Mouse (Mus musculus) heart, embryonic 16.5 days (tissue): ENCODE measurements around the gene Clmp. TPM values are rescaled to one million over a fixed set of nuclear protein-coding genes. Genes with fewer than 3 reads are reported as not detected.

Source experiments
- ATAC-seq: fragments of 200-750 bp; cut with Nextera tagmentation; replicated peaks from 2 replicates; pipeline ENCODE4 v1.8.0; 2017; ENCODE audit warnings: moderate number of reproducible peaks; ENCODE audit not compliant: insufficient read depth, low FRiP score; ENCODE audit errors: extremely low read depth
- H3K27ac ChIP-seq: fragments of 300-500 bp; sonication (generic); 2 replicates; pipeline ENCODE4 v1.5.1; 2014; ENCODE audit warnings: mild to moderate bottlenecking, low read length, control low read depth, moderate library complexity
- H3K27me3 ChIP-seq: fragments of 300-500 bp; sonication (generic); 2 replicates; pipeline ENCODE4 v1.6.1; 2014; ENCODE audit warnings: low read length, mixed read lengths; ENCODE audit not compliant: control insufficient read depth, insufficient read depth
- H3K36me3 ChIP-seq: fragments of 300-500 bp; sonication (generic); 2 replicates; pipeline ENCODE4 v1.6.1; 2014; ENCODE audit not compliant: control insufficient read depth, insufficient read depth
- H3K4me1 ChIP-seq: fragments of 300-500 bp; sonication (generic); 2 replicates; pipeline ENCODE4 v1.6.1; 2014; ENCODE audit warnings: low read length, mixed read lengths; ENCODE audit not compliant: control insufficient read depth, insufficient read depth
- H3K4me2 ChIP-seq: fragments of 300-500 bp; sonication (generic); 2 replicates; pipeline ENCODE4 v1.6.1; 2014; ENCODE audit warnings: low read depth, mild to moderate bottlenecking, control low read depth, low read length
- H3K4me3 ChIP-seq: fragments of 300-500 bp; sonication (generic); 2 replicates; pipeline ENCODE4 v1.5.1; 2014; ENCODE audit warnings: mild to moderate bottlenecking, control low read depth, low read length
- H3K9ac ChIP-seq: fragments of 300-500 bp; sonication (generic); 2 replicates; pipeline ENCODE4 v1.6.1; 2014; ENCODE audit warnings: low read length, control low read depth
- H3K9me3 ChIP-seq: fragments of 300-500 bp; sonication (generic); replicated peaks from 2 replicates; pipeline ENCODE4 v1.6.1; 2016; ENCODE audit warnings: low read length; ENCODE audit not compliant: control insufficient read depth
- WGBS: fragments of 180-500 bp; shearing (Covaris S2); extraction: QIAGEN DNeasy Blood & Tissue Kit; methylation state at CpG from one replicate; pipeline ENCODE4 v1.1.7; 2014; 5-methylcytosine and 5-hydroxymethylcytosine counted together
- polyA plus RNA-seq: library from polyadenylated mRNA; unstranded; fragments of >200 nt; fragmentation: Nextera tagmentation; extraction: Ambion mirVana; gene quantifications from 2 replicates; pipeline ENCODE4 v1.2.1, GENCODE M21; 2015

Clmp gene
- 7.4 and 7.7 TPM in 2 replicates for polyA plus RNA-seq

- under 1% methylated on average over 52 of the region's 53 CpGs for WGBS
- H3K4me3 ChIP-seq = peak within 1 kb of the TSS; percentile 69
- ATAC-seq = peak; percentile 41
- H3K9me3 ChIP-seq = no peaks in the 10 kb centered on the region
- H3K27ac ChIP-seq = peak within 1 kb of the TSS; percentile 83
- H3K36me3 ChIP-seq = no peaks in the 10 kb centered on the region
- H3K9ac ChIP-seq = peak within 1 kb of the TSS; percentile 81
- H3K4me2 ChIP-seq = peak within 1 kb of the TSS; percentile 99
- peaks cover 23% of the 10 kb centered on the region for H3K27me3 ChIP-seq
- H3K4me1 ChIP-seq = no peaks in the 10 kb centered on the region; the same call in 1 of the 2 replicates
Observed at GRCm38 (mm10) chr9:40685801-40686420, at the start of gene Clmp. Clmp (plus strand) TSS chr9:40685962.

DNA sequence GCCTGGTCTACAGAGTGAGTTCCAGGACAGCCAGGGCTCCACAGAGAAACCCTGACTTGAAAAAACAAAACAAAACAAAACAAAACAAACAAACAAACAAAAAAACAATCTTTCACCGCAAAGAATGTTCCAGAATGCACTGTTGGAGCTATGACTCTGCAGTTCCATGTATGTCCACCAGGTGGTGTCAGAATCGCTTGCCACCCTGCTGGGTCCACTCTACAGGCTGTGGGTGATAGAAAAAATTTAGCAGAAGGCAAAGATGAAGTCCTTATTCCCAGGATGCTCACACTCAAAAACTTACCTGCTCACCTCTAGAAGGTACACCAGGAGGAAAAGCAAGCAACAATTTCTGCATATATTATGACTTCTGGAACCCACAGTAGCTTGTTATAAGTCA is 49.7 kb upstream of the Clmp start:
- H3K36me3 ChIP-seq = no peaks in the 10 kb centered on the region
- no peak overlapping the region for H3K4me2 ChIP-seq
- no peak overlapping the region for H3K4me3 ChIP-seq
- no peaks in the 10 kb centered on the region for H3K27me3 ChIP-seq
- 9% methylated on average over 2 of the region's 2 CpGs for WGBS
- no peaks in the 10 kb centered on the region for H3K9me3 ChIP-seq
- no peak for ATAC-seq
- peaks cover 7% of the 10 kb centered on the region for H3K4me1 ChIP-seq
- no peak overlapping the region for H3K27ac ChIP-seq
- H3K9ac ChIP-seq = no peak overlapping the region

- H3K9ac ChIP-seq = peak overlapping the region; percentile 76
- H3K27ac ChIP-seq = no peak overlapping the region
- H3K4me3 ChIP-seq = peak overlapping the region; percentile 60
- 46% methylated on average over 8 of the region's 8 CpGs for WGBS
- no peak for ATAC-seq
- no peaks in the 10 kb centered on the region for H3K27me3 ChIP-seq
- H3K4me1 ChIP-seq = peaks cover 5% of the 10 kb centered on the region; the same call in 1 of the 2 replicates
- no peaks in the 10 kb centered on the region for H3K9me3 ChIP-seq
- peak overlapping the region; percentile 71 for H3K4me2 ChIP-seq
- no peaks in the 10 kb centered on the region for H3K36me3 ChIP-seq
Observed at GRCm38 (mm10) chr9:40637705-40638393, 47.9 kb upstream of the Clmp start.

DNA sequence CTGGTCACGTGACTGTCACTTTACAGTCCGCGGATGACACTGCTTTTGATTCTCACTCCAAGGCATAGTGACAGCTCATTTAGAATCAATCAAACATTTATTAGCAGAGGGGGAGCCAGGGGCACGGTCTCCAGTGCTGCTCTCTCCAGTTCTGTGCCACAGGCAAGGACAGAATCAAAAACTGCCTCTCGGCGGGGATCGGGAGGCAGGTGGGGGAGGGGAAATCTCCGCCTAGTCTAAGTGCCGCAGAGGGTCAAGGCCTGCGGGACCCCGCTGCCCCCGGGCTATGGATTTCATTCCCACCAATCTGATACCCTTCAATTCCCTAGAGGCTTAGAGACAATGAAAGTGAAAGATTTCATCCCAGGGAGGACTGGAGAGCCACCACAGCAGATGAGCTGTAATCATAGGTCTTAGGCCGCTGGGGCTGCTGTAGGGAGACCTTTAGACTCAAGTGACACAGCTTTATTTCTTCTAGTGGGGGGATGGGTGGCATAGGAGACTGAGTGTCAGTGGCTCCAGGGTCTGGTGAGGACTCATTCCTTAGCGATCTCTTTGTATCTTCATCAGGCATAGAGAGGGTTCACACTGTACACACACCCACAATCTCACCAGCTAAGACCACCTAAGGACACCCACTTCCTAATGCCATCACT is 47.2 kb upstream of the Clmp start:
- no peak for ATAC-seq
- peak overlapping the region; percentile 76 for H3K9ac ChIP-seq
- no peaks in the 10 kb centered on the region for H3K27me3 ChIP-seq
- H3K27ac ChIP-seq = no peak overlapping the region
- H3K9me3 ChIP-seq = no peaks in the 10 kb centered on the region
- H3K4me1 ChIP-seq = peaks cover 5% of the 10 kb centered on the region; the same call in 1 of the 2 replicates
- peak overlapping the region; percentile 71 for H3K4me2 ChIP-seq
- no peaks in the 10 kb centered on the region for H3K36me3 ChIP-seq
- peak overlapping the region; percentile 60 for H3K4me3 ChIP-seq
- WGBS = 4% methylated on average over 14 of the region's 14 CpGs

- no peak for ATAC-seq
- Histone ChIP-seq H3K4me1 (peaks cover 5% of the 10 kb centered on the region; the same call in 1 of the 2 replicates), H3K4me2 (no peak overlapping the region), H3K27ac (no peak overlapping the region), H3K9me3 (no peaks in the 10 kb centered on the region), H3K4me3 (no peak overlapping the region), H3K9ac (no peak overlapping the region), H3K27me3 (no peaks in the 10 kb centered on the region), H3K36me3 (no peaks in the 10 kb centered on the region)
- WGBS = 69% methylated on average over 10 of the region's 10 CpGs
Observed at GRCm38 (mm10) chr9:40639536-40640187, 46.1 kb upstream of the Clmp start.

GRCm38 (mm10) chr9:40641318-40641717 is 44.4 kb upstream of the Clmp start:
- ATAC-seq = no peak
- Histone ChIP-seq H3K4me2 (no peak overlapping the region), H3K27me3 (no peaks in the 10 kb centered on the region), H3K9me3 (no peaks in the 10 kb centered on the region), H3K4me3 (no peak overlapping the region), H3K9ac (no peak overlapping the region), H3K27ac (no peak overlapping the region), H3K36me3 (no peaks in the 10 kb centered on the region), H3K4me1 (peaks cover 5% of the 10 kb centered on the region; the same call in 1 of the 2 replicates)
- WGBS = 84% methylated on average over 2 of the region's 2 CpGs

GRCm38 (mm10) chr9:40642470-40643220 is 43.1 kb upstream of the Clmp start:
- H3K4me2 ChIP-seq = no peak overlapping the region

DNA sequence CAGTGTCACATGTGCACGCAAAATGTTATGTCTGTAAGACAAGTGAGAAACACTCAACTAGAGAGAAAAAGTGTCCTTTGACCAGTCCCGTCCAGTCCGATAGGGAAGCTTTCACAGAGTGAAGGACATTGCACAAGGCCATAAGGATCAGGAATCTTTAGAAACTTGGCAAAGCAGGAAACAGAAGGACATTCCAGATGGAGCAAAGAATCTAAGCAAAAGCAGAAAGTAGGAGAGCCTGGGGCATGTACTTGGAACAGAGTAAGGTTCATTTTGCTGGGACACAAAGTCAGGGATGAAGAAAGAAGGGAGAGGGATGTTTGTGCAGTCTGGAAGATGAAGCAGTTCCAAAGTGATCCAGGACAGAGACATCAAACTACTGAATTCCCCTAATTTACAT is 36.3 kb upstream of the Clmp start:
- 74% methylated on average over 3 of the region's 3 CpGs for WGBS
- H3K4me1 ChIP-seq = no peaks in the 10 kb centered on the region

More at GRCm38 (mm10) chr9:40642470-40643220, 43.1 kb upstream of the Clmp start:
- H3K36me3 ChIP-seq = no peaks in the 10 kb centered on the region
- no peak overlapping the region for H3K4me3 ChIP-seq
- H3K9me3 ChIP-seq = no peaks in the 10 kb centered on the region
- H3K4me1 ChIP-seq = peaks cover 5% of the 10 kb centered on the region; the same call in 1 of the 2 replicates
- no peak overlapping the region for H3K27ac ChIP-seq
- 33% methylated on average over 16 of the region's 16 CpGs for WGBS
- no peaks in the 10 kb centered on the region for H3K27me3 ChIP-seq
- ATAC-seq = no peak
- no peak overlapping the region for H3K9ac ChIP-seq

More for the DNA sequence above, 36.3 kb upstream of the Clmp start:
- Histone ChIP-seq H3K36me3 (no peaks in the 10 kb centered on the region), H3K4me3 (no peak overlapping the region), H3K27me3 (no peaks in the 10 kb centered on the region), H3K9ac (no peak overlapping the region), H3K4me2 (no peak overlapping the region), H3K9me3 (no peaks in the 10 kb centered on the region), H3K27ac (no peak overlapping the region)
- ATAC-seq = no peak
